Mouse (Mus musculus) stomach, postnatal 0 days (tissue): ENCODE measurements around the gene Slc16a9.

Experiments
- CTCF ChIP-seq: IDR thresholded peaks from 2 replicates; pipeline ENCODE4 v1.5.1; 2016; ENCODE audit warnings: antibody characterized with exemption, low read depth, mild to moderate bottlenecking, moderate library complexity
- EP300 ChIP-seq: optimal IDR thresholded peaks from 2 replicates; pipeline ENCODE3; 2016; ENCODE audit warnings: antibody characterized with exemption

- TF ChIP-seq CTCF, result peak; percentile 78
- no peak for TF ChIP-seq EP300
Measured at GRCm38 (mm10) chr10:70195786-70196185, 49.1 kb upstream of the Slc16a9 start.
